Mouse (Mus musculus) embryonic fibroblast, embryonic 13.5 days (primary cell): ENCODE data around the gene Olfr648.

ENCODE experiments used
- CTCF ChIP-seq: IDR thresholded peaks from 2 replicates; pipeline ENCODE4 v1.5.1; 2011; ENCODE audit warnings: mild to moderate bottlenecking, control low read depth, low read length, moderate library complexity, borderline replicate concordance; ENCODE audit not compliant: insufficient read depth
- POLR2A ChIP-seq: IDR thresholded peaks from 2 replicates; pipeline ENCODE4 v1.6.1; 2011; ENCODE audit warnings: low read depth, mild to moderate bottlenecking, control low read depth, low read length, moderate library complexity

DNA sequence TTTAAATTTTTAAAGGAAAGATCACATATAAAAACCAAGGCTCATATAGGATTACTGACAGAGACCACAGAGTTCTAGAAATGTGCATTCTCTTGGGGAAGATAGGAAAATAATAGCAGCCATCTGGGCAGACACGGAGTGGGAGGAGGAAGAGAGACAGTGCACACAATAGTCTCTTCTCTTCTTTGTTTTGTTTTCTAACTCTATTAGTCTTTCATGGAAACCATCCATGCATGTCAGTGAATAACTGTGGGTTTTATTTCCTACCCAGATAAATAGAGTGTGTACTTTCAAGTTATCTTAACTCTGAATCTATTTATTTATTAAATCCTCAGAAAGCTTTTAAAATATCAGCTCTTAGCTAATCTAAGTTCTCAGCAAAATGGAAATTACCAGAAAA, 8.1 kb downstream of the Olfr648 start:
- no peak for TF ChIP-seq POLR2A
- TF ChIP-seq CTCF: no peak
